Mouse (Mus musculus): ENCODE data around the gene Phb2.

Gene Phb2

GRCm38 (mm10) chr6:124723541-124723940 is 11.4 kb downstream of the Phb2 start:
- no peak for DNase-seq

- no peak for DNase-seq
Measured at GRCm38 (mm10) chr6:124724472-124724871, 12.3 kb downstream of the Phb2 start.

- no peak for DNase-seq
Measured at GRCm38 (mm10) chr6:124728621-124729020, 16.5 kb downstream of the Phb2 start.

GRCm38 (mm10) chr6:124729850-124730705 is 17.9 kb downstream of the Phb2 start:
- no peak for DNase-seq

- no peak for DNase-seq
Measured at GRCm38 (mm10) chr6:124731038-124731437, 18.9 kb downstream of the Phb2 start.

GRCm38 (mm10) chr6:124732476-124733370 is 20.6 kb downstream of the Phb2 start:
- no peak for DNase-seq

- no peak for DNase-seq
Measured at GRCm38 (mm10) chr6:124734417-124734816, 22.3 kb downstream of the Phb2 start.

- no peak for DNase-seq
Measured at GRCm38 (mm10) chr6:124737040-124737439, 24.9 kb downstream of the Phb2 start.

- DNase-seq: no peak
Measured at GRCm38 (mm10) chr6:124738511-124739023, 26.4 kb downstream of the Phb2 start, which contains the start of gene Ptpn6. TSS of gene Ptpn6 (minus strand) at chr6:124738714.

GRCm38 (mm10) chr6:124739231-124739796 is 27.2 kb downstream of the Phb2 start:
- DNase-seq: no peak

GRCm38 (mm10) chr6:124740211-124740887 is 28.2 kb downstream of the Phb2 start:
- DNase-seq: peak; percentile 70 to 81

GRCm38 (mm10) chr6:124740888-124741761 is 29.0 kb downstream of the Phb2 start, which contains the start of gene Grcc10:
TSS of gene Grcc10 (minus strand) at chr6:124741374.
- DNase-seq: peak; percentile 92 to 93

- no peak for DNase-seq
Measured at GRCm38 (mm10) chr6:124741842-124742241, 29.7 kb downstream of the Phb2 start.

GRCm38 (mm10) chr6:124742839-124743514 is 30.8 kb downstream of the Phb2 start:
- DNase-seq: peak in 1 of 2 experiments; percentile 41

GRCm38 (mm10) chr6:124743647-124744046 is 31.5 kb downstream of the Phb2 start:
- DNase-seq: peak in 1 of 2 experiments; percentile 30

GRCm38 (mm10) chr6:124744755-124745321 is 32.7 kb downstream of the Phb2 start:
- DNase-seq: peak; percentile 63 to 66

GRCm38 (mm10) chr6:124745490-124746295 is 33.6 kb downstream of the Phb2 start:
- peak; percentile 97 to 98 for DNase-seq

- no peak for DNase-seq
Measured at GRCm38 (mm10) chr6:124746296-124746605, 34.1 kb downstream of the Phb2 start.

All from cerebellum, postnatal 10 days (tissue).